ENCODE assay signal across 23 mouse cellular contexts in the genomic region with DNA sequence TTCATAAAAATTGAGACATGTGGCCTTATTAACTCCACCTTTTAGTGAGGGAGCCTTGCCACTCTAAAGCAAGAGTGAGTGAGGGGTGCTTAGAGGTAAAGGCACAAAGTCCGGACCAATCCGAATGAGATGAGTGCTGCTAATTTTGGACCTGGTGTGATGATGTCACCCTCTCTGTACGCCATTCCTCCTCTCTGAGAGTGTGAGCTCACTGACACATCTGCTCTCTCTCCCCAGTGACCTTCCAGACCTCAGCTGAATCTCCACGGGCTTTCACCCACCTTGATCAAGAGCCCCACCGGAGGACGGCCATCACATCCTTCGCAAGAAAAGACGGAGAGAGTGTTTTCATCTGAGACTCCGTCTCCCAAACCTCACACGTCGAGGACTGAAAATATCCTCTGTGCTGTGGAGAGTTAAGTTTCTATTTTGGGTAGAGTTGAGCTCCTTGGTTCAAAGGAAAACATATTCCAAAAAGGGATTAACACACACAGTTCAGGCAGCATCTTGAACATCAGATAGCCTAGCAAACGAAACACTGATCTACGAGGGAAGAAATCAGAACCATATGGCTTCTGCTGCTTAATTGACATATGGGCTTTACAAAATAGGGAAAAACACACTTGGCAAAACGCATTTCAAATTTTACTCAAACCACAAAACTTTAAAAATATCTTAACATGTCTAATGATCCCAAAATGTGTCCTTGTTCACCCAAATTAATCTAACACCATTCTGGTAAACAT.
DNase-seq lines count a peak whose midpoint lies in the region; ATAC-seq and TF ChIP-seq lines count a peak whose summit lies in the region.
"Had no signal": no experiment of that assay in that cellular context is flagged by ENCODE, and none has a peak within 500 bp of the region (broad histone marks: within the 10 kb centered on the region; RNA-seq: fewer than 3 reads in every experiment).

No protein-coding gene starts in this region.

- H3K36me3 ChIP-seq in forebrain, postnatal 0 days (ENCODE audit: insufficient read depth), result no peaks in the 10 kb centered on the region
- H3K36me3 ChIP-seq in forebrain, embryonic 12.5 days (replicated peaks), result no peaks in the 10 kb centered on the region
- no peaks in the 10 kb centered on the region for H3K36me3 ChIP-seq in heart, embryonic 14.5 days (ENCODE audit: control insufficient read depth, insufficient read depth, low read length)
- H3K36me3 ChIP-seq: forebrain, embryonic 15.5 days; hindbrain, embryonic 10.5 days; midbrain, embryonic 12.5 days; neural tube, embryonic 13.5 days had no signal

- TF ChIP-seq CTCF in forebrain, postnatal 0 days (IDR thresholded peaks at IDR 0.05; ENCODE audit: low read depth), result no peak
- TF ChIP-seq CTCF in brain, embryonic 14.5 days (IDR thresholded peaks at IDR 0.05; ENCODE audit: borderline replicate concordance, extremely low read depth, insufficient read depth, insufficient read length), result no peak

- peak; percentile 35 for DNase-seq in forebrain, postnatal 0 days
- no peak for DNase-seq in heart, postnatal 14 days
- peak; percentile 54 for DNase-seq in brain, embryonic 14.5 days (ENCODE audit: low read depth)
- DNase-seq in heart, postnatal 10 days, result peak; percentile 3 to 6
- DNase-seq in urinary bladder, postnatal 14 days (ENCODE audit: low spot score), result no peak
- DNase-seq: adrenal gland, postnatal 14 days; cerebellum, adult 8-10 months; gastrocnemius, postnatal 10 days; kidney, adult 18-20 months; kidney, postnatal 10 days; lung, adult 2 months; lung, postnatal 36 days; right cerebral cortex, postnatal 14 days; thymus, postnatal 25 days had no signal

- H3K4me2 ChIP-seq in forebrain, postnatal 0 days (ENCODE audit: low read depth), result no peak overlapping the region
- no peak overlapping the region for H3K4me2 ChIP-seq in forebrain, embryonic 12.5 days
- H3K4me2 ChIP-seq in heart, embryonic 14.5 days (ENCODE audit: low read length), result peak overlapping the region; percentile 46
- H3K4me2 ChIP-seq: forebrain, embryonic 15.5 days; liver, embryonic 11.5 days; midbrain, embryonic 12.5 days; neural tube, embryonic 13.5 days had no signal

- H3K9me3 ChIP-seq in forebrain, postnatal 0 days (ENCODE audit: low read length), result no peaks in the 10 kb centered on the region
- no peaks in the 10 kb centered on the region for H3K9me3 ChIP-seq in forebrain, embryonic 12.5 days
- H3K9me3 ChIP-seq in heart, embryonic 14.5 days (ENCODE audit: control insufficient read depth, low read length), result no peaks in the 10 kb centered on the region
- H3K9me3 ChIP-seq: forebrain, embryonic 15.5 days; hindbrain, embryonic 10.5 days; midbrain, embryonic 12.5 days; neural tube, embryonic 13.5 days had no signal

- no peak overlapping the region for H3K27ac ChIP-seq in forebrain, postnatal 0 days (ENCODE audit: low read depth, low read length)
- no peak overlapping the region for H3K27ac ChIP-seq in forebrain, embryonic 12.5 days
- peak overlapping the region in 1 of 2 experiments; percentile 61; a peak in 3 of 4 replicates for H3K27ac ChIP-seq in heart, embryonic 14.5 days (replicated peaks in 1 of 2; ENCODE audit: control insufficient read depth in 1 of 2, insufficient read depth in 1 of 2, low read depth in 2 of 2, low read length in 2 of 2)
- H3K27ac ChIP-seq: forebrain, embryonic 15.5 days; hindbrain, embryonic 10.5 days; midbrain, embryonic 12.5 days; neural tube, embryonic 13.5 days; stomach, postnatal 0 days had no signal

- no peak overlapping the region for H3K4me3 ChIP-seq in forebrain, postnatal 0 days (ENCODE audit: low read depth, low read length)
- no peak overlapping the region for H3K4me3 ChIP-seq in forebrain, embryonic 12.5 days (replicated peaks)
- H3K4me3 ChIP-seq in heart, embryonic 14.5 days (ENCODE audit: control insufficient read depth in 1 of 2, insufficient read depth in 1 of 2, low read depth in 1 of 2, low read length in 2 of 2), result no peak overlapping the region
- H3K4me3 ChIP-seq: forebrain, embryonic 15.5 days; hindbrain, embryonic 10.5 days; midbrain, embryonic 12.5 days; neural tube, embryonic 13.5 days had no signal

- ATAC-seq in forebrain, postnatal 0 days, result peak; percentile 18; the same call in 1 of the 2 replicates
- ATAC-seq in forebrain, embryonic 12.5 days (ENCODE audit: low FRiP score), result no peak
- ATAC-seq in heart, embryonic 14.5 days (ENCODE audit: insufficient number of reproducible peaks, insufficient read depth, low FRiP score, low read depth), result peak; percentile 64; the same call in 1 of the 2 replicates
- ATAC-seq: activated CD4-positive, CD25-positive, alpha-beta regulatory T cell, adult 4 months; forebrain, embryonic 15.5 days had no signal

- no peak overlapping the region for H3K9ac ChIP-seq in forebrain, postnatal 0 days
- H3K9ac ChIP-seq in forebrain, embryonic 12.5 days, result no peak overlapping the region
- H3K9ac ChIP-seq in heart, embryonic 14.5 days (ENCODE audit: low read length), result no peak overlapping the region; the same call in 1 of the 2 replicates
- H3K9ac ChIP-seq: forebrain, embryonic 15.5 days; midbrain, embryonic 12.5 days; neural tube, embryonic 13.5 days had no signal

- 69% methylated on average over 14 of the region's 14 CpGs for WGBS in forebrain, postnatal 0 days
- 82% methylated on average over 14 of the region's 14 CpGs for WGBS in forebrain, embryonic 12.5 days
- WGBS in heart, embryonic 14.5 days, result 27% methylated on average over 14 of the region's 14 CpGs

- no peaks in the 10 kb centered on the region for H3K4me1 ChIP-seq in forebrain, postnatal 0 days (ENCODE audit: insufficient read depth)
- H3K4me1 ChIP-seq in forebrain, embryonic 12.5 days, result no peaks in the 10 kb centered on the region
- peaks cover 4 to 5% of the 10 kb centered on the region in 2 experiments; a peak in 2 of 4 replicates for H3K4me1 ChIP-seq in heart, embryonic 14.5 days (ENCODE audit: control insufficient read depth in 2 of 2, insufficient read depth in 2 of 2, low read length in 2 of 2)
- H3K4me1 ChIP-seq: forebrain, embryonic 15.5 days; hindbrain, embryonic 10.5 days; midbrain, embryonic 12.5 days; neural tube, embryonic 13.5 days had no signal

- intact Hi-C loops in heart, postnatal 14 days (cut with DNase I), result no loop called here
- intact Hi-C loops in heart, postnatal 10 days (cut with DNase I), result no loop called here

- no peaks in the 10 kb centered on the region for H3K27me3 ChIP-seq in forebrain, postnatal 0 days (ENCODE audit: insufficient read depth, low read length)
- no peaks in the 10 kb centered on the region for H3K27me3 ChIP-seq in forebrain, embryonic 12.5 days
- H3K27me3 ChIP-seq in heart, embryonic 14.5 days (ENCODE audit: control insufficient read depth, insufficient read depth, low read length), result no peaks in the 10 kb centered on the region
- H3K27me3 ChIP-seq: forebrain, embryonic 15.5 days; midbrain, embryonic 12.5 days; neural tube, embryonic 13.5 days had no signal

- no peak for TF ChIP-seq POLR2A in brain, embryonic 14.5 days (IDR thresholded peaks at IDR 0.05; ENCODE audit: borderline replicate concordance, extremely low read depth, insufficient read depth, insufficient read length, poor library complexity, severe bottlenecking)

Comparison
In these comparisons a context has a peak if more than half of its experiments do, and no peak if none do; other contexts are left out.
1. DNase-seq: peak in forebrain, postnatal 0 days (single experiment), brain, embryonic 14.5 days (single experiment) and heart, postnatal 10 days (2 of 2); none in heart, postnatal 14 days (0 of 2) and urinary bladder, postnatal 14 days (single experiment).